Mouse (Mus musculus): ENCODE measurements around the gene Polr1c.

Polr1c gene

DNA sequence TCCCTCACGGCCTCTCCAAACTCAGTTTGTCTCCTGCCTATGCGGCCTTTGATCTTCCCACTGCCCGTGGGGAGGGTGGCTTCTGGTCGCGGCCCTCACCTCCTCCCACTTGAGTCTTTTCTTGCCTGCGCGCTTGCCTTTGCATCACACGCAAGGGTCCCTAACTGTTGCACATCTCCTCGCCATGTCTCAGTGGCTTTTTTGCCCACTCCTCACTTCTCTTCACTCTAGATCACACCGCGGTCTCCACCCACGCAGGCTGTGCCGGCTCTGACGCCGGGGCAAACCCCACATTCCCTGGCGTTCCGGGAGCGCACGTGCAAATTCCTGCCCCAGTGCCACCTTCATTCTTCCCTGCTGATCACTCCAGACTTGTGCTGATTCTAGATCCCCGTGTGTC, 44.8 kb downstream of the Polr1c start:
- DNase-seq, result no peak

DNA sequence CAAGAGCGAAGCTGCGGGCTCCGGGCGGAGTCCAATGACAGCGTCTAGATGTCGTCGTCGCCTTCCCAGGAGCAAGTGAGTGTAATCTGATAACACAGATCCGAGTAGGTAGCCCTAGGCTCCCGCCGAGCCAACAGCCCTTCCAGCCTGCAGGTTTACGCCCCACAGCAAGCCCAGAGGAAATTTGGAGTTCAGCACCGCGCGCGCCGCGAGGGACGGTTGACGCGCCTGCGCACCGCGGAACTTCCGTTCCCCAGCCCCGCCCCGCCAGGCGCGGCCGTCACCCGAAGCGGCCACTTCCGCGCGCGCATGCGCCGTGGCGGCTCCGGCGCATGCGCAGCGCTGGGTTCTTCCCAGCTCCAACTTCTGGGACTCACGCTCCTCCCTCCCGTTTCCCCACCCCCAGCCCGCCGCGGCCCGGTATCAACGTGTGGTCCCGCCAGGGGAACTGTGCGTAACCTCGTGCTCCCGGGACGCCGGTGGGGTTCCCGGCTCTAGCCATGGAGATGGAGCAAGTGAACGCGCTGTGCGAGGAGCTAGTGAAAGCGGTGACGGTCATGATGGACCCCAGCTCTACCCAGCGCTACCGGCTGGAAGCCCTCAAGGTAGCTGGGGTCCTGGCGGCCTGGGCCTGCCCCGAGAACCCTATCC, 45.3 kb downstream of the Polr1c start, which contains the start of the genes Polh and Xpo5:
Gene Polh (minus strand): TSS at position 225 of the 651 bp plus-strand sequence.
Gene Xpo5 (plus strand): TSS at position 362 of the 651 bp plus-strand sequence.
- peak; percentile 93 for DNase-seq

DNA sequence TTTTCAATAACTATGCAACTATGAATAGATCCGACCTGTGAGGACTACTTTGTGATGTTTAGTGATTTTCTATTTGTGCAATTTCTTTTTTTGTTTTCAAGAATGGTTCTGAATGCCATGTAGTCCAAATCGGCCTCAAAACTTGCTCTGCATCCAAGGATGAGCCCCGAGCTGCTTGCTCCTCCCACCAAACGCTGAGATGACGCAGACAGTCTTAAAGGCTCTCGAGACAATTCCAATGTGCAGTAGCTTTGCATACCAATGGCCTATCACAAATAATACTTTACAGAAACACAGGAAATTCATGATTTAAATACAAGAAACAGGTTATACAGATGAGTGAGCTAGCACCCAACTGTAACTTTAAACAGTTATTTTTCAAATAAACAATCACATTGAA, 46.7 kb downstream of the Polr1c start:
- no peak for DNase-seq

All from cerebellum, adult 11 months (tissue).